Mouse (Mus musculus): ENCODE results near the gene Phactr4. TPM values are rescaled to one million over a fixed set of nuclear protein-coding genes. Genes with fewer than 3 reads are reported as not detected.

Gene Phactr4
- polyA plus RNA-seq, 1 experiment from 2014 or later: 8.9 TPM

- no peak overlapping the region for H3K27ac ChIP-seq
- peaks cover 26% of the 10 kb centered on the region for H3K36me3 ChIP-seq (replicated peaks)
- 45% methylated on average over 1 of the region's 1 CpGs for WGBS
- no peak for ATAC-seq (replicated peaks)
- H3K9ac ChIP-seq: no peak overlapping the region
- H3K4me3 ChIP-seq: no peak overlapping the region
- no peaks in the 10 kb centered on the region for H3K9me3 ChIP-seq
- H3K27me3 ChIP-seq (replicated peaks): no peaks in the 10 kb centered on the region
- H3K4me2 ChIP-seq: no peak overlapping the region
- peaks cover 12% of the 10 kb centered on the region for H3K4me1 ChIP-seq
Measured at GRCm38 (mm10) chr4:132311209-132311608, 111.1 kb downstream of the Phactr4 start.

DNA sequence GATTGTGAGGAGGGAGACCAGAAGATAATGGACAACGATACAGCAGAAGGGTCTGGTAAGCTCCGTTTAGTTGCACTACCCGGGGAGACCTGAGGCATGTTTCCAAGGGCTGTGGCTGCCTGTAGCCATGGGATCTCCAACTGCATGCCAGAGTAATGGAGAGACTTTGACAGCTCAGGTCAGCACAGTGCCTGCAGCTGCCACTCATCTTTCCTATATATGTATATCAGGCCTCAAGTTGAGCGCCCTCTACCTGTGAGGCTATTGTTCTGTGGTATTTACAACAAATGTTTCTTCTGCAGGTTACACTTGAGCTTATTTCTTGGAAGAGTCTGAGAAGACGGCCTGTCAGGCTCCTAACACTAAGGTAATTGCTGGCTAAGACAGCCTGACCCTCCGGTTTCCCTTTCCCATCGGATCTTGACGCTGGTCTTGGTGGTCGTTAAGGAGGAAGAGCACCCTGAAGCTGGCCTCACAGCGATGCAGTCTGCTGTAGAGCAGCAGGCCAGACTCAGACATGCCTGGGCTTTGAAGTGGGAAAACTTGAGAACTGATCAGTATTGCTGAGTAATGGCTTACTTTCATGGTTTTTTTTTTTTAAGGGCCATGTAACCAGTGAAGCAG lies 112.3 kb downstream of the Phactr4 start:
- H3K9me3 ChIP-seq: no peaks in the 10 kb centered on the region
- 33% methylated on average over 10 of the region's 10 CpGs for whole genome bisulfite sequencing
- ATAC-seq (replicated peaks): no peak
- H3K36me3 ChIP-seq (replicated peaks): peaks cover 21% of the 10 kb centered on the region
- peaks cover 12% of the 10 kb centered on the region for H3K4me1 ChIP-seq
- peak overlapping the region; percentile 70 for H3K4me2 ChIP-seq
- peak overlapping the region; percentile 93 for H3K27ac ChIP-seq
- peak overlapping the region; percentile 66 for H3K4me3 ChIP-seq
- H3K9ac ChIP-seq: peak overlapping the region; percentile 86
- no peaks in the 10 kb centered on the region for H3K27me3 ChIP-seq (replicated peaks)

DNA sequence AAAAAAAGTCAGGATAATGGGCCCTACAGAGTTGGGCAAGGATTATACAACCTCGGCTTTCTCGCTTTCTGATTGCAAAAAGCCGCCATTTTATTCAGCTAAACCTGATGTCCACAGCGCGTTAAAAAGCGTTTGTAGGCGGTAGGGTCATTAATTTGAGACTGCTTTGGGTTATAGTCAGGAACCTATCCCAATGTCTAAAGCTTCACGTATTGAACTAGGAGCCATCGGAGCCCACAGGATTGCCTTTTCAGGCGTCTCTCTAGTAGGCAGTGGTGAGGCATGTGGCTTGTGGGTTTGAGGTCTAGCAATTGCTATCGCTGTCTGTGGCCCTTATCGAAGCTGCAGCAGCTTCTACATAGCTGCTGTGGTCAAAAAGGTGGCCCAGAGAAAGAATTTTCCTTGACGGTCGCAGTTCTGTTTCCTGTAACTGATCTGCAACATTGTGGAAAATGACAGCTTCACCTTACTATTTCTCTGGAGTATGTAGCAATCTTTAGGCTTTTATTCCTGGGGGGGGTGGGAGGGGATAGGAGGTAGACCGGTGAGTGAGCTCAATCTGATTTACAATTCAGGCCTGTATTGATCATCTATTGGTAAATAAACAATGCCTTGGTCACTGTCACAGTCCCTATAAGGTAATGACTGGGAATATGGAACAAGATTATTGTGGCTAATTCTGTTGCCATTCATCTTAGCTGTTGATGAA lies 113.0 kb downstream of the Phactr4 start:
- Histone ChIP-seq H3K4me1 (peaks cover 12% of the 10 kb centered on the region), H3K36me3 (replicated peaks) (peaks cover 21% of the 10 kb centered on the region), H3K27ac (peak overlapping the region; percentile 93), H3K4me3 (peak overlapping the region; percentile 66), H3K4me2 (peak overlapping the region; percentile 70), H3K27me3 (replicated peaks) (no peaks in the 10 kb centered on the region), H3K9me3 (no peaks in the 10 kb centered on the region), H3K9ac (peak overlapping the region; percentile 86)
- under 1% methylated on average over 15 of the region's 15 CpGs for WGBS
- ATAC-seq (replicated peaks): no peak; the same call in 1 of the 2 replicates

GRCm38 (mm10) chr4:132308437-132309139 lies 113.7 kb downstream of the Phactr4 start:
- Histone ChIP-seq H3K4me3 (peak overlapping the region; percentile 66), H3K27me3 (replicated peaks) (no peaks in the 10 kb centered on the region), H3K9me3 (no peaks in the 10 kb centered on the region), H3K36me3 (replicated peaks) (peaks cover 21% of the 10 kb centered on the region), H3K4me2 (peak overlapping the region; percentile 70), H3K9ac (peak overlapping the region; percentile 86), H3K4me1 (peaks cover 12% of the 10 kb centered on the region), H3K27ac (peak overlapping the region; percentile 93)
- WGBS: 1% methylated on average over 41 of the region's 41 CpGs
- ATAC-seq (replicated peaks): peak; percentile 95

DNA sequence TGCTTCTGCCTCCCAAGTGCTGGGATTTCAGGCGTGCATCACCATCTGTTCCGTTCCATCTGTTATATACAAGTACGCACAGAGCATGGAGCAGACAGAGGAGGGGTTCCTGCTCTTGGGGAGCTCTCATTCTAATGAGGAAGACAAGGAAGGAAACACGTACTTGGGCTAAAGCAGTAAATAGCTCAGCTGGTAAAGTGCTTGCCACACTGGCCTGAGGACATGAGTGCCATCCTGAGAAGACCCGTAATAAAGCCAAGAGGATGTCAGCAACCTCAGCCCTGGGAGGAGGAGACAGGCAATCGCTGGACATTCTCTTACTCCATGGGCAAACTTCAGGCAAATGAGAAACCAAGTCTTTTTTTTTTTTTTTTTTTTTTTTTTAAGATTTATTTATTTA lies 116.3 kb downstream of the Phactr4 start:
- no peak overlapping the region for H3K4me3 ChIP-seq
- ATAC-seq (replicated peaks): no peak
- 80% methylated on average over 6 of the region's 6 CpGs for WGBS
- no peak overlapping the region for H3K4me2 ChIP-seq
- no peaks in the 10 kb centered on the region for H3K9me3 ChIP-seq
- H3K36me3 ChIP-seq (replicated peaks): peaks cover 8% of the 10 kb centered on the region
- no peaks in the 10 kb centered on the region for H3K27me3 ChIP-seq (replicated peaks)
- H3K4me1 ChIP-seq: peaks cover 20% of the 10 kb centered on the region
- H3K27ac ChIP-seq: no peak overlapping the region
- no peak overlapping the region for H3K9ac ChIP-seq

Small RNAs within 50 kb of the gene (microRNA-seq; reads per million reads assigned to microRNA genes)
- not detected for gene Gm25707

Other genes starting within 250 kb of the Phactr4 start
- gene Ythdf2, start 210.2 kb downstream of the Phactr4 start, polyA plus RNA-seq (2015; fragmentation: Nextera tagmentation; extraction: Ambion mirVana): 117 and 120 TPM in 2 replicates
- gene Gmeb1, start 160.9 kb downstream of the Phactr4 start, polyA plus RNA-seq (2015; fragmentation: Nextera tagmentation; extraction: Ambion mirVana): 45.7 and 47.4 TPM in 2 replicates
- 45.2 and 47.7 TPM in 2 replicates for gene Taf12, start 148.1 kb downstream of the Phactr4 start, polyA plus RNA-seq (2015; fragmentation: Nextera tagmentation; extraction: Ambion mirVana)
- gene Rab42, start 119.1 kb downstream of the Phactr4 start, polyA plus RNA-seq (2015; fragmentation: Nextera tagmentation; extraction: Ambion mirVana): 2.0 and 2.4 TPM in 2 replicates
- gene Trnau1ap, start 93.0 kb downstream of the Phactr4 start, polyA plus RNA-seq (2015; fragmentation: Nextera tagmentation; extraction: Ambion mirVana): 71.2 and 84.6 TPM in 2 replicates
- gene Rcc1, start 68.9 kb downstream of the Phactr4 start, polyA plus RNA-seq (2015; fragmentation: Nextera tagmentation; extraction: Ambion mirVana): 36.4 and 39.0 TPM in 2 replicates
- 15.9 and 17.7 TPM in 2 replicates for gene Med18, start 41.4 kb upstream of the Phactr4 start, polyA plus RNA-seq (2015; fragmentation: Nextera tagmentation; extraction: Ambion mirVana)
- 8.1 and 9.7 TPM in 2 replicates for gene Sesn2, start 88.0 kb upstream of the Phactr4 start, polyA plus RNA-seq (2015; fragmentation: Nextera tagmentation; extraction: Ambion mirVana)
- gene Atpif1, start 111.2 kb upstream of the Phactr4 start, polyA plus RNA-seq (2015; fragmentation: Nextera tagmentation; extraction: Ambion mirVana): 1,207 and 1,280 TPM in 2 replicates
- gene Dnajc8, start 113.1 kb upstream of the Phactr4 start, polyA plus RNA-seq (2015; fragmentation: Nextera tagmentation; extraction: Ambion mirVana): 130 and 131 TPM in 2 replicates
- gene Ptafr, start 141.6 kb upstream of the Phactr4 start, polyA plus RNA-seq (2015; fragmentation: Nextera tagmentation; extraction: Ambion mirVana): 0.67 and 1.0 TPM in 2 replicates
- gene Eya3, start 216.5 kb upstream of the Phactr4 start, polyA plus RNA-seq (2015; fragmentation: Nextera tagmentation; extraction: Ambion mirVana): 14.5 and 15.3 TPM in 2 replicates

Measured in midbrain, embryonic 15.5 days (tissue).